Mouse (Mus musculus) bone marrow macrophage, adult 2 months (primary cell): Measurements from ENCODE around the gene Gata3.

ENCODE experiments used
- CTCF ChIP-seq: IDR thresholded peaks from 2 replicates; pipeline ENCODE4 v1.5.1; 2012; ENCODE audit warnings: low read depth, mild to moderate bottlenecking, low read length, moderate library complexity
- POLR2A ChIP-seq: IDR thresholded peaks from 2 replicates; pipeline ENCODE4 v1.6.1; 2012; ENCODE audit warnings: mild to moderate bottlenecking, low read depth, low read length, borderline replicate concordance

DNA sequence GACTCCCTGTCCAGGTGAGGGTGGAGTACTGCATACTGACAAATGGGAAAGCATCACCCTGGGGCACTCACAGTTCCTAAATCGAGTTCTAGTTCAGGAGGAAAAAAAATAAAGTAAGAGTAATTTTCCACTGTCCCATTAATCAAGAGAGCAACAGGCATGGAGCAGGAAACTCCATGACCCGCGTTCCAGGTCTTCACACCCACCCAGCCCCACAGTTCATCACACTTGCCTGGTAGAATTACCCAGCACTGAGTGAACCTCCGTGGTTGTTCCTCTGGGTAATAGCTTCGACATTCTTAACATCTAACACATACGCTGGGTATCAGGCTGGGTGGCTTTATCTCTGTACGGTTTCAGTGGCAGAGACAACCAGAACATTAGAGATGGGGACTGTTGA is 56.1 kb downstream of the Gata3 start:
- no peak for TF ChIP-seq CTCF
- no peak for TF ChIP-seq POLR2A
